Mouse (Mus musculus) E14TG2a.4 (cell line): ENCODE data around the gene Zfp566.

Experiments
- H3K27me3 ChIP-seq: 2 replicates; pipeline ENCODE4 v1.6.1; 2014; ENCODE audit warnings: low read length, control low read depth; ENCODE audit not compliant: insufficient read depth
- H3K36me3 ChIP-seq: 2 replicates; pipeline ENCODE4 v1.6.1; 2014; ENCODE audit warnings: low read length, control low read depth; ENCODE audit not compliant: insufficient read depth
- H3K4me1 ChIP-seq: replicated peaks from 2 replicates; pipeline ENCODE4 v1.6.1; 2014; ENCODE audit warnings: low read depth, low read length, control low read depth
- H3K4me3 ChIP-seq: replicated peaks from 2 replicates; pipeline ENCODE4 v1.5.1; 2014; ENCODE audit warnings: mild to moderate bottlenecking, low read length
- H3K9me3 ChIP-seq: 2 replicates; pipeline ENCODE4 v1.6.1; 2014; ENCODE audit warnings: low read length, control low read depth
- CTCF ChIP-seq: conservative IDR thresholded peaks from 2 replicates; pipeline ENCODE4 v1.5.1; 2014; ENCODE audit warnings: low read length
- NANOG ChIP-seq: IDR thresholded peaks from 2 replicates; pipeline ENCODE4 v1.6.1; 2014; ENCODE audit warnings: borderline replicate concordance, low read length, mixed read lengths
- POU5F1 ChIP-seq: IDR thresholded peaks from 2 replicates; pipeline ENCODE4 v1.6.1; 2014; ENCODE audit warnings: low read length, borderline replicate concordance

The Zfp566 gene

GRCm38 (mm10) chr7:30034331-30034730 lies 56.0 kb downstream of the Zfp566 start:
- TF ChIP-seq POU5F1 (no peak), NANOG (no peak), CTCF (no peak)
- H3K27me3 ChIP-seq, result no peaks in the 10 kb centered on the region
- no peaks in the 10 kb centered on the region for H3K9me3 ChIP-seq

GRCm38 (mm10) chr7:30031379-30031778 lies 58.9 kb downstream of the Zfp566 start:
- Histone ChIP-seq H3K4me1 (peaks cover 77% of the 10 kb centered on the region), H3K4me3 (peak overlapping the region; percentile 78), H3K27me3 (no peaks in the 10 kb centered on the region), H3K9me3 (no peaks in the 10 kb centered on the region), H3K36me3 (peaks cover 44% of the 10 kb centered on the region)
- TF ChIP-seq NANOG (peak; percentile 56), CTCF (no peak), POU5F1 (peak; percentile 94)

More at GRCm38 (mm10) chr7:30034331-30034730, 56.0 kb downstream of the Zfp566 start:
- Histone ChIP-seq H3K4me1 (peaks cover 62% of the 10 kb centered on the region), H3K4me3 (peak overlapping the region; percentile 61), H3K36me3 (peaks cover 50% of the 10 kb centered on the region)

DNA sequence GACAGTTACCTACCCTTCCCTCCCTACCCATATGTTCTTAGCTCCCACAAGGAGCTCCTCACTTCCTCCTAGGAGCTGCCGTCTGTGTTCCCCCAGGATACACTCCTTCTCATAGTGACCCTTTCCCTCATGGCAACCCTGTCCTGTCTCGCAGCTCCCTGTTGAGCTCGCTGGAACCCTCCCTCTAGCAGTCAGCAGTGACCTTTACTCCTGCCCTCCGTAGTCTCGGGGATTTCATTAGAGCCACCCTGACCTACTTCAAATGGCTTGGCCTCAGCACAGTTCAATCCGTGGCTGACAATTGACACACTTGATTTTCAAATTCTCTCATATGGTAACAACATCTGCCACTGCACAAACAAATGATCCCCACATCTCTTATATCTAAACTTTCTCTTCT lies 59.6 kb downstream of the Zfp566 start:
- TF ChIP-seq NANOG, result no peak

GRCm38 (mm10) chr7:30028572-30028971 lies 61.8 kb downstream of the Zfp566 start:
- no peak overlapping the region for H3K4me3 ChIP-seq
- H3K27me3 ChIP-seq, result no peaks in the 10 kb centered on the region
- TF ChIP-seq NANOG (no peak), POU5F1 (no peak), CTCF (no peak)
- peaks cover 50% of the 10 kb centered on the region for H3K36me3 ChIP-seq
- peaks cover 80% of the 10 kb centered on the region for H3K4me1 ChIP-seq
- no peaks in the 10 kb centered on the region for H3K9me3 ChIP-seq

More for the DNA sequence above, 59.6 kb downstream of the Zfp566 start:
- peak overlapping the region; percentile 78 for H3K4me3 ChIP-seq
- no peaks in the 10 kb centered on the region for H3K9me3 ChIP-seq
- H3K36me3 ChIP-seq, result peaks cover 48% of the 10 kb centered on the region
- H3K27me3 ChIP-seq, result no peaks in the 10 kb centered on the region
- peaks cover 82% of the 10 kb centered on the region for H3K4me1 ChIP-seq
